Mouse (Mus musculus): ENCODE results near the gene Spg7. TPM values are rescaled to one million over a fixed set of nuclear protein-coding genes. Genes with fewer than 3 reads are reported as not detected.
A peak's percentile ranks its signal among the peaks of the same experiment; 100 is the strongest.
"Not testable (repeated sequence)": the region's sequence is repeated elsewhere in the genome, so short reads cannot be mapped to it uniquely, and the experiment has no call there.

Spg7 gene
- total RNA-seq, 2 experiments from 2014 or later: 63.4 to 66.3 TPM

DNA sequence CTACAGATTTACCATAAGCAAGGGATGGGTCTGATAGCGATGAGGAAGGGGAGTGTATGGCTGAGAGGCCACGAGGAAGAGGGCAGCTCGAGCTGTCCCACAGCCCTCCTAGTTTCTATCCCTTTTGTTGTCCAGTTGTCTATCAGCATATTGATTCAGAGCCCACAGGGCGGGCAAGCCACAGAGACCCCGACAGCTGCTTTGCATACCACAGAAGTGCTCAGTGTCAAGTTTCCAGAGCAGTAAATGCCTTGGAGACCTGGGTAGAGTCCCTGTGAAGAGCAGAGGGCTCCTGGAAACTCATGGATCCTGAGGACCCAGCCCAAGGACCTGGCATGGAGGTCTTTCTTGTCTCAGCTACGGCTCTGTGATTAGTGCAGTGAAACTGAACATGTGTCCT lies 20.3 kb downstream of the Spg7 start:
- TF ChIP-seq CTCF (conservative IDR thresholded peaks at IDR 0.05): no peak
- H3K27ac ChIP-seq: peak overlapping the region; percentile 88
- no peak for DNase-seq (ENCODE audit: low spot score in 2 of 2)
- H3K4me3 ChIP-seq: no peak overlapping the region

DNA sequence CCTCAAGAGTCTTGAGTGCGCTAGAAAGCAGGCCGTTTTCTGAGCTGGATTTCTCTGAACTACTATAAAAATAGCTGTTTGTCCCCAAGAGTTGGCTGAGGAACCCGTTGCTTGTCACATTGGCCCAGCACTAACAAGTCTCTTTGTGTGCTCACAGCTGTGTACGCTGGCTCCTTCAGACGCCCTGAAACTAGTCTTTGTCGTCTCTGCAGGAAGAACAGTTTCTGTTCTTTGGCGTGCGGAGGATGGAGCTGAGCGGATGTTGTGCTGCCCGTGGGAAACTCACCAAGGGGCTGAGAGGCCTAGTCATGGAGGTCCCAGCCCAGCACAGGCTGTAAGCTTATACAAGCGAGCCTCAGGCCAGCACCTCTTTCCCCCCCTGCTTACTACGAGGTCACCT lies 20.9 kb downstream of the Spg7 start:
- DNase-seq (ENCODE audit: low spot score in 2 of 2): peak in 1 of 2 experiments; percentile 69
- Histone ChIP-seq H3K4me3 (no peak overlapping the region), H3K27ac (peak overlapping the region; percentile 88)
- no peak for TF ChIP-seq CTCF (conservative IDR thresholded peaks at IDR 0.05)

DNA sequence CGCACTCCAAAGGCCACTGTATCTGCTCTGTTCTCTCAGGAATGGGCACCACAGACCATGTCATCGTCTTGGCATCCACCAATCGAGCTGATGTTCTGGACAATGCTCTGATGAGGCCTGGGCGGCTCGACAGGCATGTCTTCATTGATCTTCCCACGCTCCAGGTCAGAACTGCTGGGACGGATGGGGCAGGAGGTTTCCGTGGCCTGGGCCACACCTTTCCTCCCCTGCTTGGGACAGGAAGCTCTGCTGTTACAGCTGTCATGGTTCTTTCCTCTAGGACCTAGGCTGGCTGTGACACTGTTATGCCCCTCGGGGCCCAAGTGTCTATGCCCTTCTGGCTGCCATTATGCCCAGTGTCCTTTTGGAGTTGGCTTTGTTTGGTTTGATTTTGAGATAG lies 24.5 kb downstream of the Spg7 start:
- Histone ChIP-seq H3K4me3 (no peak overlapping the region), H3K27ac (no peak overlapping the region)
- TF ChIP-seq CTCF (conservative IDR thresholded peaks at IDR 0.05): no peak
- DNase-seq (ENCODE audit: low spot score in 2 of 2): no peak

DNA sequence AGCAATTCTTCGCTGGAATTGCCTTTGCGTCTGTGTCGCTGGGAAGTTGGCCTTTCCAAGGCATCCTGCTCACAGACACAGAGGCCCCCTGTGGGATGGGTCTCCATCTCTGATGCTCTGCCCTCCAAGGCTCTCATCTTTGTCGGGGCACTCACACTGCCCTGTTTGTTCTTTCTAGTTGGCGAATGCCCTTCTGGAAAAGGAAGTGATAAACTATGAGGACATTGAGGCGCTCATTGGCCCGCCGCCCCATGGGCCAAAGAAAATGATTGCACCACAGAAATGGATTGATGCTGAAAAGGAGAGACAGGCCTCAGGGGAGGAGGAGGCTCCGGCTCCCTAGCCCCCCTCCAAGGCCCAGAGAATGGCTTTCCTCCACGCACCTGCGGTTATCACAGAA lies 34.5 kb downstream of the Spg7 start:
- Histone ChIP-seq H3K4me3 (no peak overlapping the region), H3K27ac (peak overlapping the region; percentile 80)
- peak in 1 of 2 experiments; percentile 16 for DNase-seq (ENCODE audit: low spot score in 2 of 2)
- TF ChIP-seq CTCF (conservative IDR thresholded peaks at IDR 0.05): no peak

DNA sequence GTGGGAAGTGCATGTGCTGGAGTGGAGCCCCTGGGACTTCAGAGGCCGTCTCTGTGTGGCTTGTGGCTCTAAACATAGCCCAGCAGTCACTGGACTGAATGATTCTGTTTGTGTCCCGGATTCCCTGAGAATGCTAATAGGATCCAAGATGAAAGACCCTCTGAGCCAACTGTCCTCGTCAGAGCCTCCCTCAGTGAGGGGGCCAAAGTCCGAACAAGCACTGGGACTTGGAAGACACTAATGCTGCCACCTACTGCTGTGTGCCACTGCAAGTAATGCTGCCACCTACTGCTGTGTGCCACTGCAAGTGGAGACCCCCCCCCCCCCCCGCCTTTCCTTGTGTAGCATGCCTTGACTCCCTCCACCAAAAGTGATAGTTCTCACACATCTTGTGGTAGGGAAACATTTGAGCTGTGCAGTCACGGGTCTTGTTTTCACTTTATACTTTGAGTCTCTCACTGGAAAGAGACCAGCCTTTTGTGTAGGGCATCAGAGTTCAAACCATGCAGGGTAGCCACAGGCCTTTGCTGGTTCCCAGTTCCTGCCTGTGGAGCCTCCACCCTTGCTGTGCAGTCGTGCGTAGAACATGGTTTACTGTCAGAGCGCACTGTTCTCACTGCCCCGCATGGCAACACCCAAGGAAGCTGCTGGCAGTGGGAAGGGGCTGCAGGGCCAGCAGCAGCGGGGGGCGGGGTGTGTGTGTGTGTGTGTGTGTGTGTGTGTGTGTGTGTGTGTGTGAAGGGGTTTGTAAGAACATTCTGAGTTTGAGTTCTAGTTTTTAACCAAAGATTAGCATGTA lies 35.2 kb downstream of the Spg7 start:
- TF ChIP-seq CTCF (conservative IDR thresholded peaks at IDR 0.05): peak; percentile 60
- no peak overlapping the region for H3K4me3 ChIP-seq
- DNase-seq (ENCODE audit: low spot score in 2 of 2): peak in 1 of 2 experiments; percentile 49
- peak overlapping the region; percentile 80 for H3K27ac ChIP-seq

DNA sequence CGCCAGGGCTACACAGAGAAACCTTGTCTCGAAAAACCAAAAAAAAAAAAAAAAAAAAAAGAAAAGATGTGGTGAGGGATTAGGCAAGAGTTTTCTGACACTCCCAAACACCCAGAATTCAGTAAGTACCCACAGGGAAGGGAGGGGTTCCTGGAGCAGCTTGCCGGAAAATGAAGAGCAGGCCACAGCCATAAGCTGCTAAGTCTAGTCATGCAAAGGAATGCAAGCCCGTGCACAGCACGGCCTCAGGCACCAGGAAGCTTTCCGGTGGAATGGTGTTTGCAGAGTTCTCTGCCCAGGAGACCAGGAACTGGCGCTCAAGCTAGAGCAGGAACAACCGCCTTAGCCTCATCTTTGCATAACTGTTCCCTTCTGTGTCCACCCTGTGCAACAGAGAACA lies 37.5 kb downstream of the Spg7 start:
- no peak for TF ChIP-seq CTCF (conservative IDR thresholded peaks at IDR 0.05)
- Histone ChIP-seq H3K27ac (no peak overlapping the region), H3K4me3 (no peak overlapping the region)
- DNase-seq (ENCODE audit: low spot score in 2 of 2): no peak

DNA sequence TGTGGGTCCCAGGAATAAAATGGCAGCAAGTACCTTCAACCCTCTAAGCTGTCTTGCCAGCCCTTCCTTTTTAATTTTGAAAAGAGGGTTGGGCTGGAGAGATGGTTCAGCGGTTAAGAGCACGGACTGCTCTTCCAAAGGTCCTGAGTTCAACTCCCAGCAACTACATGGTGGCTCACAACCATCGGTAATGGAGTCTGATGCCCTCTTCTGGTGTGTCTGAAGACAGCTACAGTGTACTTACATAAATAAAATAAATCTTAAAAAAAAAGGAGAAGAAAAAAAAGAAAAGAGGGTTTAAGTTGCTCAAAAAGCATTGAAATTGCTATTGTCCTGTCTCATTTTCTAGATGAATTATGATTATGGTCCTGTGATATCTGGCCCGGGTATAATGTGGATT lies 38.5 kb downstream of the Spg7 start:
- Histone ChIP-seq H3K27ac (no peak overlapping the region), H3K4me3 (no peak overlapping the region)
- DNase-seq (ENCODE audit: low spot score in 2 of 2): no peak
- TF ChIP-seq CTCF (conservative IDR thresholded peaks at IDR 0.05): peak; percentile 55

DNA sequence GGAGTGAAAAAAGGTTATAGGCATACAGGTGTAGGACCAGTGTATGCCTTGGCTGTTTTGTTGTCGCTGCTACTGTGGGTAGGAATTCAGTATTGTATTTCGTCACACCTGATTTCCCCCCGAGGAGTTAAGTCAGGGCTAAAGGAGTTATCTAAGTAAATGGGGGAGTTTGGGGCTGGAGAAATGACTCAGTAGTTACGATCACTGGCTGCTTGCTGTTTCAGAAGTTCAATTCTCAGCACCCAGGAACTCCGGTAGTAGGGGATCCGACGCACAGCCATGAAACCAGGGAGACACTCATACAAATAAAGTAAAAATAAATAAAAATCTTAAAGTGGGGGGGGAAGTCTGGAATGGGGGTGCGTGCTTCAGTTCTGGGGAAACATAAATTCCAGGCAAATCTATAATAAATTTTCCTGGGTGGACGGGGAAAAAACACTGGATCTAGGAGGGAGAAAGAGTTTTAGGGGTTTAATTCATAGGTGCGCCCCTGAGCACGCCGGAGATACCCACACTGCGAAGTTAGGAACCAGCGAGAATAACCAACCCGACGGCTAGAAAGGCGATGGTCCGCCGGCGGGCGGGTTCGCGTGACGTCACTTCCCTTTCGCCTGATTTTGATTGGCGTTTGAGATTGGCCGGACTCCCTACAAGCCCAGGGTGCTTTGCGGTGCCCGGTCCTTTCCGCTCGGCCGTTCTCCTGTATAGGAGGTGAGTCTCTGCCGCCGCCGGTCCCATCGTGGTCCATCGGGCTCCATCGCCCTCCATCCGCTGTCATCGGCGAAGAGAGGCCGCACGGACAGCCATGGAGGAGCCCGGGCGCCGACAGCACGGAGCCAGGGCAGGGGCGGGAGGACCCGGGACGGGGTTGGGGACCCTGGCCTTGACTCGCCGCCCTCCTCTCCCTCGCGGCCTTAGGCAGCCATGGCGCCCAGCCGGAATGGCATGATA lies 39.3 kb downstream of the Spg7 start, which contains the start of gene Rpl13:
Gene Rpl13, plus strand, starts transcription at position 616 of the 951 bp plus-strand sequence.
- no peak; the same call in 1 of the 2 replicates for TF ChIP-seq CTCF (conservative IDR thresholded peaks at IDR 0.05)
- Histone ChIP-seq H3K27ac (peak within 1 kb of the TSS; percentile 96), H3K4me3 (peak within 1 kb of the TSS; percentile 98)
- peak; percentile 97 to 99 for DNase-seq (ENCODE audit: low spot score in 2 of 2)

DNA sequence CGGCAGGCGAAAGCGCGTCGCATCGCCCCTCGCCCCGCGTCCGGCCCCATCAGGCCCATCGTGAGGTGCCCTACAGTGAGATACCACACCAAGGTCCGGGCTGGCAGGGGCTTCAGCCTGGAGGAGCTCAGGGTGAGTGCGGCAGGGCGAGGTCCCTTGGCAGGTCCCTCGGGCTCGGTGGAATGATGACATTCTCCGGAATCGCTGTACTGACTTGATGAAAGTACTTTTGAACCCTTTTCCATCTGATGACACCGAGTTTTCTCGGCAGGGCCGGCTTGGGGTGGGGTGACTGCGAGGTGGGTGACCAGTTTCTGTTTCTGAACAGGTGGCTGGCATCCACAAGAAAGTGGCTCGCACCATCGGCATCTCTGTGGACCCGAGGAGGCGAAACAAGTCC lies 40.1 kb downstream of the Spg7 start:
- not testable (repeated sequence) for DNase-seq (ENCODE audit: low spot score in 2 of 2)
- peak overlapping the region; percentile 98 for H3K4me3 ChIP-seq
- peak overlapping the region; percentile 96 for H3K27ac ChIP-seq

DNA sequence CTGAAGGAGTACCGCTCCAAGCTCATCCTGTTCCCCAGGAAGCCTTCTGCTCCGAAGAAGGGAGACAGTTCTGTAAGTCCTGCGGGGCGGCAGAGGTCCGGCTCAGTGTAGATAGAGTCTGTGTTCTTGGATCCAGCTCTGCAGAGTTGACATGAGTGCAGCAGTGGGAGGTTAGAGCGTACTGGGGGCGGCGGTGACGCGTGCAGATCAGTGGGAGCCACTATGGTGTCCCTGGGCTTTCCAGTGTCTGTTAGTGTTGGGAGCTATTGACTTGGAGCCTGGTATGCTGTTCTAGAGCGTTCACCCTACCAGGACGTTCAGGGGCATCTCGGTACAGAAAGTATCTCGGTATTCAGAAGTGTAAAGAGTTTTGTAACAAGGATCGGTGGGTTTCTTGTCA lies 40.5 kb downstream of the Spg7 start:
- no peak for DNase-seq (ENCODE audit: low spot score in 2 of 2)
- no peak for TF ChIP-seq CTCF (conservative IDR thresholded peaks at IDR 0.05)
- peak overlapping the region; percentile 96; the same call in 1 of the 2 replicates for H3K27ac ChIP-seq
- H3K4me3 ChIP-seq: peak overlapping the region; percentile 98

DNA sequence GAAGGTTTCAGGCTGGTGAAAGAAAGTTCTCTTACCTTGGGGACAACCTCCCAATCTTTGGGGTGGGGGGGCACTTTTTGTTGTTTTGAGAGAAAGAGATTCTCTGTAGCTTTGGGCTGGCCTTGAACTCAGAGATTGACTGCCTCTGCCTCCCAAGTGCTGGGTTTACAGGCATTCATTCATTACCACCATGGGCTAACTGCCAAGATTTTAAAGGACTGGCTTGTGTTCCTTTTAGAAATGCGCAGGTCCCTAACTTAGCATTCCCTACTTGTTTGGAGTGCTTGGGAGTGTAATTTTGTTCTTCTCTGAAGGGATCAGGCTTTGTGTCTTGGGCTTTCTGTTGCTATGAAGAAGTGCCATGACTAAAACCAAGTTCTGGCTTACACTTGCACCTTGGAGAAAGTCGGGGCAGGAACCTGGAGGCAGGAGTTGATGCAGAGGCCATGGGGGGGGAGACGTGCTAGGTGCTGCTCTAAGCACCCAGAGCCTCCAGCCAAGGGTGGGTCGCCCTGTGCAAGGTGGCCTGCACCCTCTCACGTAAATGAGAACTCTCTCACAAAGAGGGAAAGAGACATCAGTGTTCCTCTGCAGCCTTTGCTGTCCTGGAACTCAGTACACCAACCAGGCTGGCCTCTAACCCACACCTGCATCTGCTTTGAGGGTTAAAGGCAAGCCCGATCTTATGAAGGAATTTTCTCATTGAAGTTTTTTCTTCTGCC lies 41.5 kb downstream of the Spg7 start:
- H3K27ac ChIP-seq: peak overlapping the region; percentile 96; the same call in 1 of the 2 replicates
- no peak for TF ChIP-seq CTCF (conservative IDR thresholded peaks at IDR 0.05)
- DNase-seq (ENCODE audit: low spot score in 2 of 2): no peak
- peak overlapping the region; percentile 98 for H3K4me3 ChIP-seq

DNA sequence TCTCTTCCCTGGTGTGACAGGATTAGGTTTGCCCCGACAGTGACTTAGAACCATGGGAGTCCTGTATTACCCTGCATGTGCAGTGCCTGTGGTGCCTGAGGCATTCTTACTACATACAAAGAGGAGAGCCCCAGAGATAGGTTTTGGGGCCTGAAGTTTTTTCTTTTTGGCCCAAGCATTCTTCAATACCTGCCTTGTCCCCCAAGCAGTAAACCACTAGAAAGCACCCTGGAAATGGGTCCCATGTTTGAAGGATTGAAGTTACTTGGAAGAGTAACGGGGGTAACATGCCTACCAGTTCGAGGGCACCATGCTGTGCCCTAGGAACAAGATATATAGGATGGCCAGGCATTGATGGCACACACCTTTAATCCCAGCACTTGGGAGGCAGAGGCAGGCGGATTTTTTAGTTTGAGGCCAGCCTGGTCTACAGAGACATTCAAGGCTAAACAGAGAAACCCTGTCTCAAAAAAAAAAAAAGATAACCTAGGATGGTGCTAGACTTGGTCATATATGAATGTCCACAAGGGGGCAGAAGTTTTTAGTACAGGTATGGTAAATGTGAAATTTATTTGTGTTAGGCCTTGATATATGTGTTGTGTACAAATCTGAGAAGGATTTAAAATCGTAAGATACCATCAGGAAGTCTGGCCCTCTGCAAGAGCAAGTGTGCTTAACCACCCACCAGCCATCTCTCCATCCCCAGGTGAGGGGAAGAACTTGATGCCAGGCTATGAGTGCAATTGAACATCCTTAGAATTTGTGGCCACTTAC lies 43.0 kb downstream of the Spg7 start:
- Histone ChIP-seq H3K27ac (no peak overlapping the region), H3K4me3 (no peak overlapping the region)
- no peak for DNase-seq (ENCODE audit: low spot score in 2 of 2)
- peak; percentile 77 for TF ChIP-seq CTCF (conservative IDR thresholded peaks at IDR 0.05)

All from layer of hippocampus, adult 2 months (tissue).